Mouse (Mus musculus): ENCODE data around the gene Rassf1. TPM values are rescaled to one million over a fixed set of nuclear protein-coding genes. Genes with fewer than 3 reads are reported as not detected.
"Not testable (repeated sequence)": the region's sequence is repeated elsewhere in the genome, so short reads cannot be mapped to it uniquely, and the experiment has no call there.

The Rassf1 gene
- total RNA-seq, 4 experiments from 2014 or later, result 17.3 to 22.5 (median 19.0) TPM

- no peak for DNase-seq (ENCODE audit: low spot score in 2 of 2)
Measured at GRCm38 (mm10) chr9:107555701-107556100, 4.3 kb downstream of the Rassf1 start.

GRCm38 (mm10) chr9:107556346-107556745, 5.0 kb downstream of the Rassf1 start:
- DNase-seq (ENCODE audit: low spot score in 2 of 2), result no peak

GRCm38 (mm10) chr9:107563029-107563581, 11.8 kb downstream of the Rassf1 start, which contains the start of gene Tusc2:
Tusc2 (plus strand) TSS chr9:107563255.
- DNase-seq (ENCODE audit: low spot score in 2 of 2), result peak; percentile 95 to 96

GRCm38 (mm10) chr9:107565556-107565955, 14.2 kb downstream of the Rassf1 start:
- not testable (repeated sequence) for DNase-seq (ENCODE audit: low spot score in 2 of 2)

- peak in 1 of 2 experiments; percentile 73 for DNase-seq (ENCODE audit: low spot score in 2 of 2)
Measured at GRCm38 (mm10) chr9:107566041-107566709, 14.8 kb downstream of the Rassf1 start.

- no peak for DNase-seq (ENCODE audit: low spot score in 2 of 2)
Measured at GRCm38 (mm10) chr9:107566855-107567254, 15.5 kb downstream of the Rassf1 start.

GRCm38 (mm10) chr9:107567702-107568319, 16.5 kb downstream of the Rassf1 start, which contains the start of gene Hyal2:
Hyal2 (plus strand) TSS chr9:107567945.
- DNase-seq (ENCODE audit: low spot score in 2 of 2), result no peak

GRCm38 (mm10) chr9:107568331-107569261, 17.2 kb downstream of the Rassf1 start:
- peak in 1 of 2 experiments; percentile 79 for DNase-seq (ENCODE audit: low spot score in 2 of 2)

GRCm38 (mm10) chr9:107569270-107569669, 17.9 kb downstream of the Rassf1 start:
- DNase-seq (ENCODE audit: low spot score in 2 of 2), result no peak

GRCm38 (mm10) chr9:107570016-107570415, 18.7 kb downstream of the Rassf1 start:
- DNase-seq (ENCODE audit: low spot score in 2 of 2), result no peak

- no peak for DNase-seq (ENCODE audit: low spot score in 2 of 2)
Measured at GRCm38 (mm10) chr9:107570845-107571244, 19.5 kb downstream of the Rassf1 start.

- DNase-seq (ENCODE audit: low spot score in 2 of 2), result no peak
Measured at GRCm38 (mm10) chr9:107571534-107572326, 20.4 kb downstream of the Rassf1 start.

- DNase-seq (ENCODE audit: low spot score in 2 of 2), result no peak
Measured at GRCm38 (mm10) chr9:107572327-107572662, 20.9 kb downstream of the Rassf1 start.

- DNase-seq (ENCODE audit: low spot score in 2 of 2), result not testable (repeated sequence)
Measured at GRCm38 (mm10) chr9:107573774-107574173, 22.4 kb downstream of the Rassf1 start.

- no peak for DNase-seq (ENCODE audit: low spot score in 2 of 2)
Measured at GRCm38 (mm10) chr9:107575579-107576356, 24.4 kb downstream of the Rassf1 start.

GRCm38 (mm10) chr9:107576357-107577107, 25.2 kb downstream of the Rassf1 start, which contains the start of gene Hyal1:
Hyal1 (plus strand) TSS chr9:107576927.
- DNase-seq (ENCODE audit: low spot score in 2 of 2), result no peak

GRCm38 (mm10) chr9:107577871-107578270, 26.5 kb downstream of the Rassf1 start:
- DNase-seq (ENCODE audit: low spot score in 2 of 2), result no peak

- DNase-seq (ENCODE audit: low spot score in 2 of 2), result no peak
Measured at GRCm38 (mm10) chr9:107578587-107578986, 27.2 kb downstream of the Rassf1 start, which contains the start of gene Naa80. Naa80 (plus strand) TSS chr9:107578887.
